Mouse (Mus musculus): Measurements from ENCODE around the gene Runx1.

The Runx1 gene

DNA sequence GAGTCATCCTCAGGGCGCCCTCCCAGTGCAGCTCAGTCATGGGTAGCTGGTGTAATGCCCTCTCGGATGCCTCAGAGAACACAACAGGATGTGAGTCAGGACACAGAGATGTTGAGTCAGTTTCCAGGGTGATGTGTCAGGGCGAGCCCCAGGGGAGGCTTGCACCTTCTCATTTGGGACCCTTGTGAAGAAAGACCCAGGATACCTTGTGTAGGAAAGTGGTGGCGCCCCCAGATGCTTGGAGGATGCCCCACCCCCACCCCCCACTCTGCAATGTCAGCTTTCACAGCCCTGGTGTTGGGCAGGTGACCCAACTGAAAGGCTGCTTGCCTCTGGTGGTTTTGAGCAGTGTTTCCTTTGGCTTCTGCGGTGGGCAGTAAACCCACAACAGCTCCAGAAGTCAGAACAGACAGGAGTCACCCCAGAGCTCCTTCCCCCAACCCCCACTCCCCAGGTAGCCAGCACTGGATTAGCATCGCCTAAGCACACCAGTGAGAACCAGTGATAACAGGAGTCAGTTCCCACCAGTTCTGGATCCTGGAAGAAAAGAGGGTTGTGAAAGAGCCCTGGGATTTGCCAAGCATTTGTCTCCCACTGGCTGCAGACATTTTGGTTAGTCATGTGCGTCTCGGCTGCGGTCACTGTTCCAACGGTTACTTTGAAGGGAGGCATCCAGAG is 205.0 kb downstream of the Runx1 start:
- in situ Hi-C loops (cut with MboI, MseI), result no loop called here

DNA sequence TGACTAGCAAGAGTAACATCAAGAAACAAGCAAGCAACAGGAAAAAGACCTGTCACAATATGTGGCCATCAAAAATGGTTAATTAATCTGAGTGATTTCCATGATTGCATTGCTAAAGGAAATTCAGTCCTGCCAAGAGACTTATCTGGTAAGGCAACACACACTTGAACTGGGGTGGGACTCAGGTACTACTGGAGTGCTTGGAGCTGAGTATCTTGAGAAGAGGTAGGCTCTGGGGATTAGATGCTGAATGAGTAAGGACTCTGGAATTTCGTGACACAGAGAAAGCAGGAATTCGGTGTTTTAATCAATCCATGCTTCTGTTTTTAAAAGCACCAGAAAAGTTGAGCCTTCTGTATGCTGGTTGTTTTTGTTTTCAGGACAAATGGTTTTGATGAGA is 209.1 kb downstream of the Runx1 start:
- in situ Hi-C loops (cut with MboI, MseI), result no loop called here

DNA sequence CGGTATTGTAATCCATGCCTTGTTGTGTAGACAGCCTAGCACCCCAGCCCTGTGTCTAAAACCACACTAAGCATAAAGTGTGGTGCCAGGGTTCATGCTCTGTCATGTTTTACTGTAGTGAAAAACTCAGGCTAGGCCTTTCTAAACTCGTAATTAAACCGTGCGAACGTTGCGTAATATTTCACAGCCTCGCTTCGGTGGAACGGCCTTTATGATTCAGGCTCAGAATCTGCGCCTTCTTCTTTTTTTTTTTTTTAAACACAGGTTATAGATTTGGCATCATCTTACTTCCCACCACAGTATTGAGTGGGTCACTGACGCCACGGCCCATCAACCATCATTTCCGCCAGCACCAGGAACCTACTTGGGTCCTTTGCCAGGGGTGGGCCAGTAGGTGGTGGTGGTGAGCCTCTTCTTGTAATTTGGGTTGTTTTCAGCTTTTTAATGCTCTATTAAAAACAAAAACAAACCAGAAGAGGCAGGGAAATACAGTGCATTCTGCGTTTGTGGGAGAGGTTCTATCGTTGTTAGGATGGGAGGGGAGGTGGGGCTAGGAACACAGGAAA is 210.6 kb downstream of the Runx1 start:
- in situ Hi-C loops (cut with MboI, MseI), result no loop called here

DNA sequence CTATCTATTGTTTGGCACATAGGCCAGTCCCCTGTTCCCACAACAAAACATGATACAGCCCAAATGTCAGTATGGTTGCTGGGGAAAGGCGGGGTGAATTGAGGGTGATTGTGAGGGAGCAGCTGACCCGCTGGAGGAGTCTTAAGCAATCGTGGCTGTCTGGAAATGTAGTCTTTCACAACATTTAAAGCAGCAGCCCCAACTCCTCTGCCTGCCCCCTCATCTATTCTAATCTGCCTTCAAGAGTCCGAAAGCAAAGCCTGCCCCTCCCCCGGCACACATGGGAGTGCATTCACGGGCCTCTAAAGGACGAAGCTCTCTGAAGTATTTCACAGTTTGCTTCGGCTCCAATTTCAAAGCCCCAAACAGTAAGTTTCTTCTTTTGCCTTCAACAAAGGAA is 213.4 kb downstream of the Runx1 start:
- in situ Hi-C loops (cut with MboI, MseI), result no loop called here

DNA sequence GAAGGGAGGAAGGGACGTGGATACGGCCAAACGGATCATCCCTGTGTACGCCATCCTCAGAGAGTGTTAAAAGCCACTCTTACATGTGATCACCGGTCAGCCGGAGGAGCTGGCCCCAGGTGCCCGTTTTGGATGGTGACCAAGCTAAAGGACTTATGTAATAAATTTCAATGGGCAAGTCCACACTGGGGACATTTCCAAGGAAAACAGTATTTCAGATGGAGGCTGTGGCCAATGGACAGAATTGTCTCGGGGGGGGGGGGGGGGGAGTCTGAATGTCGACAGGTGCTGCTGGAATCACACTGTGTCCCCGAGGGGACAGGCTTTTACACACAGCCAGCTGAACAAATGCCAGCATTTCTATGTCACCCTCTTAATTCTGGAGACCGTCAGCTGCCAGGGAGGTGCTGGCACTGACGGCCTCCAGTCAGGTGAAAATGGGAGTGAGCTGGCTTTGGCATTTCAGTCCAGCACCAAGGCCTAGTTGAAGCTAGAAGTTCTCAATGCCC is 214.3 kb downstream of the Runx1 start:
- in situ Hi-C loops (cut with MboI, MseI), result no loop called here

DNA sequence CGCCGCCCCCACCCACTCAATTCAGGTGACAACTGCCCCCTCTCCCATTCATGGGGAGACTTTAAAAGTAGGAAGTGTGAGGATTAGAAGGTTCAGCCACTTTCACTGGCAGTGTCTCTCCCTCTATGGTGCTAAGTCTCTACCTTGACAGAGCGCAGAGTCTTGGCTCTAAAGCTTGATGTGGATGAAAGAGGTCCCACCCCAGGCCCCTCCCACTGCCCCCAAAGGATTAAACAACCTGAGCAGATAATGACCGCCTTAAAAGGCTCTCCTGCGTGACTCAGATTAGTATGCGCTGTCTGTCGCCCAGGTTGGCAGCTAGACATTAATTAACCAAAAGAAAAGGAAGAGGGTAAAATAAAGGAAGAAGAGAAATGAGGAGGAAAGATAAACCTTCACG is 215.5 kb downstream of the Runx1 start:
- in situ Hi-C loops (cut with MboI, MseI), result no loop called here

DNA sequence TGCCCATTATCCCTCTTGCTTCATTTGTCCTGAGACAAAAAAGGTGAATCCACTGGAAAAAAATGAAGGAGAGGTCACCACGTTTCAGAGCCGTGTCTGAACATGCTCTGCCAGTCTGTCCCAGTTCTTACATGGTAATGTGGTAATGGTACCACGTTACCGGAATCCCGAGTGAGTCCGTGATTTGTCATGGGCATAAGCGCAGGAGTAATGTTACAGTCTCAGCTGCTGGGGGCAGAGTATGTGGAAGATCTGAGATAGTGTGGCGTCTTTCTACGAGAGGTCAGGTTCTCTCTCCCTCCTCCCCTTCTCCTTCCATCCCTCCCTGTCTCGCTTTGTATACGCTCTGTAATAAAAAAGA is 216.3 kb downstream of the Runx1 start:
- in situ Hi-C loops (cut with MboI, MseI), result no loop called here

DNA sequence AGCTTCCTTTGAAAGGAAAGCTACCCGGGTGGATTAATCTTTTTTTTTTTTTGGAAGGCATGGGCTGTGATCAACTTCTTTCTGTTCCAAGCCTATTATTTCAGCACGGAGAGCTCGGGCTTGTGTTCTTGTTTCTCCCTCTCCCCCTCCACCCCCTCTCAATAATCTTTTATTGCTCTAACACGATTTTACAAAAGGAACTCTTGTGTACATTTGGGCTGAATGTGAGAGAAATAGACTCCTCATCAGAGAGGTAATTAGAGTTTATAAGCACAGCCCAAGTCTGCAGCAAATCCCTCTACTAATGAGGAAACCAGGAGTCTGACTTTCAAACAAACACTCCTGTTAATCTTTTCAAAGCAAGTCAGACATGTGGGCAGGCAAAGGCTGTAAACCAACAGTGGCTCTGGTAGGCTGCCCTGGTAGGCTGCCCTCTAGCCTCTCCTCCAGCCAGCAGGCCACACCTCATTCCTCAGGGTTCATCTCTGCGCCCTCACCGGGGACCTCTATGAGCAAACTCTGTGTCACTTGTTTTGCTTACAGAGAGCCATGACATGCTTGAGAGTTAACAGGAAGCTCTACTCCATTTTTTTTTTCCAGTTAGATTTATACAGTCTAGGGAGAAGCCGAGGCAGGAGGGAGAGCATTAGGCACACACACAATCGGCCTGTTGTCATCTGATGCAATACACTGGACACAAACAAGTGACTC is 216.8 kb downstream of the Runx1 start:
- in situ Hi-C loops (cut with MboI, MseI), result no loop called here

DNA sequence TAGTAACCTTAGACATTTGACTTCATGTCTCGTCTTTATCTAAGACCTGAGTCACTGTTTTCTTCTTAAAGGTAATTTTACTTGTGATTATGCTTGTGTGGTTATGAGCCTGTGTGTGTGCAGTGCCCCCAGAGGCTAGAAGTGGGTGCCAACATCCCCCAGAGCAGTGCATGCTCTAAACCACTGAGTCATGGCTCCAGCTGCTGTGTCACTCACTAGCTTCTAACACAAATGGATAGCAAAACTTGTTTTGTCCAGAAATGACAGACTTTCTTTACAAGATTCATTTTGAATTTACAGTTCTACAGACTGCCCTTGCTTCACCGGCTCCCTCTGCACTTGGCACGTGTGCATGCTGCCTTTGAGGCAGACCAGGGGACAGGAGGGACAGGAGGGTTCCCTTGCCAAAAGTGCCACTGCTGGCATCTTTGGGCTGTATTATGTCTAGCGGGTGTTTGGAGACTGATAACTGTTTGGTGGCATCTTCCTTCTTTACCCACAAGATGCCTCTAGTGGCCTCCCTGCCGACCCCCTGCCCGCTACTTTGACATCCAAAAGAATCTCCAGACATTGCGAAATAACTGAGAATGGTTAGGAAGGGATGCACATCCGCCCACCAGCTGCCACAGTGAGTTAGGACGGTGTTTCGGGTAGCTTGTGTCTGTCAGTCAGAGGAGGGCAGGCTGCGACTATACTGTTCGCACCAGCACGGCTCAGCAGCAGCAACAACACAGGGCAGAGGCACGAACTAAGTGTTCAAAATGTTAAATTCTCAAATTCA is 217.6 kb downstream of the Runx1 start:
- in situ Hi-C loops (cut with MboI, MseI), result no loop called here

DNA sequence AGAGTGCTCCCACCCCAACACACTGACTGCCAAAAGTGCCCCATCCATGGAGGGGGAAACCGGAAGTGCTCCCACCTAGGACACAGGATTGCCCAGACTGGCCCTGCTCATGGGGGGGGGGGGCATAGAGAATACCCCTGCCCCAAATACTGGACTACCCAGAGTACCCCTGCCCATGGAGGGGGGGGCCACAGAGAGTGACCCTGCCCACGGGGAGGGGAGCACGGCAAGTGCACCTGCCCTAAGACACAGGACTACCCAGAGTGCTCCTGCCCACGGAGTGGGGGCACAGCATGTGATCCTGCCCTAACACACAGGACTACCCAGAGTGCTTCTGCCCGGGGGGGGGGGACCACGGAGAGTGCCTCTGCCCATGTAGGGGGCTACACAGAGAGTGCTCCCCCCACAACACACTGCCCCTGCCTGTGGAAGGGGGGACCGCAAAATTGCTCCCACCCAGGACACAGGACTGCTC is 219.4 kb downstream of the Runx1 start:
- in situ Hi-C loops (cut with MboI, MseI), result no loop called here

DNA sequence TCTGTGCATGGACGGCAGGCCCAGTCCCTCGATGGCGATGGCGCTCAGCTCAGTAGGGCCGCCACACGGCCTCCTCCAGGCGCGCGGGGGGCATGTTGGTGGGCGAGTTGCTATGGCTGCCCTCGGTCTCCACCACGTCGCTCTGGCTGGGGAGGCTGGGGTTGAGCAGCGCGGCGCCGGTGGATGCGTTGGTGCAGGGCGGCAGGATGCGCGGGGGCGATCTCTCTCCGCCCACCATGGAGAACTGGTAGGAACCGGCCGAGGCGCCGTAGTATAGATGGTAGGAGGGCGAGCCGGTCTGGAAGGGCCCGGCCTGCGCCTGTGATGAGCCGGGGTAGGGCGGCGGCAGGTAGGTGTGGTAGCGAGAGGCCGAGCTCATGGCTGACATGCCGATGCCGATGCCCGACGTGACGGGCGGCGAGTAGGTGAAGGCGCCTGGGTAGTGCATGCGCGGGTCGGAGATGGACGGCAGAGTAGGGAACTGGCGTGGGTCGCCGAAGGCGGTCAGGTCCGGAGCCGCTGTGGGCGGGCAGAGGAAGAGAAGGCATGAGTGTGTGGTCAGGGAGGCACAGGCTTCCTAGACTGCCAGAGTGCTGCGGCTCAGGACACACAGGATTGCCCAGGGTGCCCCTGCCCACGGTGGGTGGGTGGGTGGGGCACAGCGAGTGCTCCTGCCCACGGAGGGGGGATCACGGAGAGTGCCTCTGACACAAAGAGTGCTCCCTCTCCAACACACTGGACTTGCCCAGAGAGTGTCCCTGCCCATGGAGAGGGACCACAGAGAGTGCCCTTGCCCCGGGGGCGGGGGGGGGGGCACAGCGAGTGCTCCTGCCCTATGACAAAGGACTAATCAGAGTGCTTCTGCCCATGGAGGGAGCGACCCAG is 220.1 kb downstream of the Runx1 start:
- in situ Hi-C loops (cut with MboI, MseI), result no loop called here

DNA sequence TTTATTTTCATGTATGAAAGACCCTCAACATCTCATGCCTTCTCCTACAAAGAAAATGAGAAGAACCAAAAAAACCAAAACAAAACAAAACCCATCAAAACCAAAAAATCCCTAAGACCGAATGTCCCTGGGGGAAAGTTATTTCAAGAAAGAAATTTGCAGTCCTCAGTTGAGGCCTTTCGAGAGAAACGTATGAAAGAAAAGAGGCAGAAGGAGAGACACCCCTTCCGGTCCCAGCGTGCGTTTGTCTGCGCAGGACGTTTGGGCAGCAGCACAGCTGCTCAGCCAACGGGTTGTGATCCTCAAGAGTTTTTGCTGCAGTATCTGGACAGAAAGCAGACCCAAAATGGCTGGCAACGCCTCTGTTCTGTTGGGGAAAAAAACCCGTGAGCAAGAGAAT is 223.4 kb downstream of the Runx1 start:
- in situ Hi-C loops (cut with MboI, MseI), result no loop called here

DNA sequence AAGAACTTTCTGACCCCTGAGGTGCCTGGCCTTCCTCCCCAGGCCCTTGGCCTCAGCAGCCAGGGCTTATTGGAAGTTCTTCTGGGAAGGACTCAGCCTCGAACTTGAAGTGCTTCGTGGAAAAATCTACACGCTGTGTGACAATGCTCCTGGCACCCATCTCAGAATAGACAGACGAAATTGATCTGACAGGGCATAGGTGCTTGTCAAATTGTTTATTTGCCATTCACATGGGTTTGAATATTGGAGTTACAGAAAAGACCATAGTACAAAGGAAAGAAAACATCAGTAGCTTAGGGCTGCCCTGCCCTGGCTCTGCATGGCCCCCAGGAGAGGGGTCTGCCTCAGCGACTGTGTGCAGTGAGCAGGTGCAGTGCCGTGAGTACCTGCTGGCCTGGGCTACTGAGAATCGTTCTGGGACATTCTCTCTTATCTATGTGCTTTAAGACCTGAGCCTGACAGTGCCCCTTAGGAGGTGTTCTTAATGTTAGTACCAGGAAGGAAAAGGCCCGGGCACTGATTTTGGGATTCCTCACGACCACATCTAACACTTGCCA is 224.6 kb downstream of the Runx1 start:
- in situ Hi-C loops (cut with MboI, MseI), result no loop called here

DNA sequence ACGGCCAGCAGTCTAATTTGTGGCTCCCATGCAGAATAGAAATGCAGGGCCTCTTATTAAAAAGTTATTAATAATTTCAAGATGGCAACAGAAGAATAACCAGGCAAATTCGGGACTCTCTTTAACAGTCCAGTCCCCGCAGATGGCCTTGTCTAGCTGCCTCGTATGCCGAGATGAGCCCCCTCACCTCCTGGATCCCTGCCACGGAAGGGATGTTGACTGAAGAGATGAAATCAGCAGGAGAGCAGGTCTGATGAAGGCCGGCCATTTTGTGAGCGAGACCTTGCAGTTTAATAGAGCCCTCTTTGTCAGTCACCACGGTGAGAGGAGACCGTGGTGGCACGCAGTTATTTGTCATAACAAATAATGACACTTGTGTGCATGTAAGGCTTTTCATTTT is 226.5 kb downstream of the Runx1 start:
- in situ Hi-C loops (cut with MboI, MseI), result no loop called here

DNA sequence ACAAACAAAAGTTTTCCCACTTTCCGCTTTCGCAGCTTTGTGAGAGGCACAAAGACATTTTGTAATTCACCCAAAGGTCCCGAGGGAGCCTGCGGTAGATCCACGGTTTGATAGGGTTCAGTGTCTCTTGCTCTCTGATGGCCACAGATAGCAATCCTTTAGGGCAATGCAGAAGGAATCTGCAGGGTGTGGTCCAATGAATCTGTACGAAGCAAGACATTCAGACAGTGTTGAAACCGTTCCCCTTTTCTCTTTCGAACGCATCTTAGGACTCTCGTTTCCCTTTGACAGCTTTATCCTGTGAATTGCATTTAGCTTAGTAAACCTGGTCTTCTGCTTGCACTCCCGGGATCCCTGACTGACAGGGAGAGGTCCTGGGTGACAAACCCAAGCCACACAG is 228.3 kb downstream of the Runx1 start:
- in situ Hi-C loops (cut with MboI, MseI), result no loop called here

DNA sequence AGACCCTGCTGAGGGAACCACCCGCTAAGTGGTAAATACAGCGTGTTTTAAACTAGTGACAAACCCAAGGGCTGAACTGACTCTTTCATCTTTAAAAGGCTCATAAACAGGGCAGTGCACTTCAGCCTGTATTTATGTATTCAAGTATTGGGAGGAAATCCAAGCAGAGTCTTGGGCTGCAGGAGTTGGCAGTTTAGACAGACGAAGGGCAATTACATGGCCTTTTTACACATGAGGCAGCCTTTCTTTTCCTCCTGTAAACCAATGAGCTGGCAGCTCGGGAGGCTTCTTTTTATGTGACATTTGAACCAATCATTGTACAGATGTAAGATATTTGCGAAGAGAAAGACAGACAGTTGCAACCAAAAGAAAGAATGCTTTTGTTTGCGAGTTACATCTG is 233.7 kb downstream of the Runx1 start:
- in situ Hi-C loops (cut with MboI, MseI), result no loop called here

DNA sequence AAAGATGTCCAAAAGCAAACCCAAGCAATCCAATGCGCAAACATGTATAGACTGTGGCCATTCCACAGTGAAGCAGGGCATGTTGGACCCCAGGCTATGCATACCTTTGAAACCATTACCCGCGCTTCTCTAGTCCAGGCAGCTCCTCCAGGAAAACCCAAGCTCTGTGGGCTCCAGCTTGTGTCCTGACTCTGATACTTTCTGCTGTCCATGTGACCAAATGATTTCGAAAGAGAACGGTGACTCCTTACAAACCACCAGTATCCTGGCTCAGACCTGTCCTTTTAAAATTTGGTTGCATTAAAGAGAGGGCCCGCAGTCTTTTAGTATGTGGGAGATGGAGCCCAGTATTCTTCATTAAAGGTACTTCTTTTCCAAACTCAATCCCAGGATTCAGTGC is 234.2 kb downstream of the Runx1 start:
- in situ Hi-C loops (cut with MboI, MseI), result no loop called here

DNA sequence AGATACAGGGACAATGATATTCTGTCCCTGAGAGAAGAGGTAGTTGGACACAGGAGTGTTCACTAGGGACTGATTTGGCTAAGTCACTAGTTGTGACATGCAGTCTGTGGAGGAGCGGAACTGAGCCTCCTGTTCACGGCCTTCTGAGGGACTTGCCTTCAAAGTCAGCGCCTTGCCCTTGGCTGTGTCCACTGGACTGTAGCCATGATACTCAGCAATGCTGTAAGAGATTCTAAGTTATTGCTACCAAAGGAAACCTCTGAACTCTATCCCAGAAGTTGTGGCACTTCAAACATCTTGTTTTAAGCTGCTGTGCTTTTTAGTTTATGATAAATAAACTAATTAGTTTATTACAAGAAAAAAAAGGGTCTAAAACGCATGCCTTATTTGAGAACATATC is 238.1 kb downstream of the Runx1 start:
- in situ Hi-C loops (cut with MboI, MseI), result no loop called here

DNA sequence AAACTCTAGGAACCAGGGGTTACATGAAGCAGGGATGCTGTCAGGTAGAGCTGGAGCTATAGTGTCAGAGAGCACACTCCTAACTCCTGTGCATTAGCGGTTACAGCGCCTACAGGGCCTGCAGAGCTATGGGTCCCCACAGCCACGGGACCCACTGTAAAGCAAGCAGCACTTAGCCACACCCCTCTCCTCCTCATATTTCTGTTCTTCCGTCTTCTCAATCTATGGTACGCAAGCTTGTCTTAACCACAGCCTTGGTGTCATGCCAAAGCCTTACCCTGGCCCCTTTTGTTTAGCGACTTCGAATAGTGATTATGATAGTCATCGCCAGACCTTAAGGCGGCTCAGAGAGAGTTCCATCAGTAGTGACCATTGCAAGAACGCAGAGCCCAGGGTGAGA is 244.2 kb downstream of the Runx1 start:
- in situ Hi-C loops (cut with MboI, MseI), result no loop called here

DNA sequence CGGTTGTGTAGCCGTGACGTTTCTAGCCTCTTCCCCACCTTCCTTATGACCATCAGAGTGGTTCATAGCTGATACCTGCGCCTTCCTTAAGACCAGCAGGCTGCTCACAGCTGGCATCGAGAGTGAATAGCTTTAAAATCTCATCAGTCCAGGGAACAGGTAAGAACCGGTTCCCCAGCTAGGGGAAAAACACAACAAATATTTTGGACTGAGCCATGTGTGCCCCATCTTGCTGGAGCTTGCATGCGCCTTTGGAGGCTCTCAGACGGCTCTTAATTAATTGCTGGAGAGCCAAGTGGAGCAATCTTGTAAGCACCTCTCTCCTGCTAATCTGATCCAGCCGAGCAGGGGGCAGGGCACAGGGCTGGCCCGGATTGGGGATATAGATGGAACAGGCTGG is 245.0 kb downstream of the Runx1 start:
- in situ Hi-C loops (cut with MboI, MseI), result no loop called here

Data from regulatory T cell (primary cell).